Mouse (Mus musculus) heart, postnatal 10 days (tissue): ENCODE measurements at regions not wholly inside any gene's neighbourhood (a gene's known extent, or its start where the extent isn't known, plus 50 kb on each side); places are given as distances from the start of the nearest gene placed in this dataset.

Source experiments
- DNase-seq, 2 experiments: peaks; one replicate each; pipeline ENCODE4 v3.0.0; 2021
- intact Hi-C: fragments of 180-260 bp; cut with DNase I; formaldehyde crosslinking; loops from one replicate; pipeline ENCODE4 v1.15.1; 2025

- intact Hi-C loops: no loop called here
- DNase-seq: no peak
Measured at GRCm38 (mm10) chr6:51078967-51079355, 353.5 kb upstream of the Nfe2l3 start.

GRCm38 (mm10) chr6:51081056-51081455 lies 351.4 kb upstream of the Nfe2l3 start:
- peak; percentile 48 to 54 for DNase-seq
- intact Hi-C loops: loop anchor here (5.0 kb wide), 2 partner anchors 109 to 139 kb away; no protein-coding TSS in a partner anchor

- intact Hi-C loops: loop anchor here (5.0 kb wide), 2 partner anchors 112 to 142 kb away; no protein-coding TSS in a partner anchor
- DNase-seq: no peak
Measured at GRCm38 (mm10) chr6:51084656-51085055, 347.8 kb upstream of the Nfe2l3 start.

- intact Hi-C loops: no loop called here
- no peak for DNase-seq
Measured at GRCm38 (mm10) chr6:51085547-51085946, 346.9 kb upstream of the Nfe2l3 start.

DNA sequence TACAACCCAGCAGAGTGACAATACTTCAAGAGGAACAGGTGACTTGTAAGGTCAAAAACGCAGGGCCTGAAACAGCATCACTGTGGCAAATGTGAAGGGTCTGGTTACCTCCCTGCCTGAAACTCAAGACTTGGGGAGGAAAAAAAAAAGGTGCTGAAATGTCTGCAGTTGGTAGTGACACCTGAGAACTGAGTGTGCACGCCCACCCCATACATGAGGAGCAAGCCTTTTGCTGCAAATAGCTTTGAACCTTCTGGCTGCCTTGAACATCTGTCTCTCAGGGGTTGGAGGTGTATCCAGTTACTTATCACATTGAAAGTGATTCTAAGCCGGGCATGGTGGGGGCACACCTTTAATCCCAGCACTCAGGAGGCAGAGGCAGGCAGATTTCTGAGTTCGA lies 346.1 kb upstream of the Nfe2l3 start:
- no peak for DNase-seq
- intact Hi-C loops: no loop called here

DNA sequence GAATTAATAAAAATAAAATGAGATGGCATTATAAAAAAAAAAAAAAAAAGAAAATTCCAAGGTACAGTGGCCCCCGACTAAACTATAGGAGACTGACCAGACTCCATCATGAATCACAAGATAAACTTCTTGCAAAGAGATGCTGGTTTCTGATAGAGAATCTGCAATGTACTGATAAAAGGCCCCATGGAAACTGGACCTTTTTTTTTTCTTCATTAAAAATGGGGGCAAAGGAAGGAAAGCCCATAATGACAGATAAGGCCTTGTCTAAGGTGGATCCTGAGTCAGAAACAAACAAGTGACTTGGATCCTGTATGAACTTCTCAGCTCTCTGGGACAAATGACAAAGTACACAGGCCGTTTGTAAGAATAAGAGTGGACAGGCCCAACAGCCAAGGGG lies 344.7 kb upstream of the Nfe2l3 start:
- no peak for DNase-seq
- intact Hi-C loops: no loop called here

DNA sequence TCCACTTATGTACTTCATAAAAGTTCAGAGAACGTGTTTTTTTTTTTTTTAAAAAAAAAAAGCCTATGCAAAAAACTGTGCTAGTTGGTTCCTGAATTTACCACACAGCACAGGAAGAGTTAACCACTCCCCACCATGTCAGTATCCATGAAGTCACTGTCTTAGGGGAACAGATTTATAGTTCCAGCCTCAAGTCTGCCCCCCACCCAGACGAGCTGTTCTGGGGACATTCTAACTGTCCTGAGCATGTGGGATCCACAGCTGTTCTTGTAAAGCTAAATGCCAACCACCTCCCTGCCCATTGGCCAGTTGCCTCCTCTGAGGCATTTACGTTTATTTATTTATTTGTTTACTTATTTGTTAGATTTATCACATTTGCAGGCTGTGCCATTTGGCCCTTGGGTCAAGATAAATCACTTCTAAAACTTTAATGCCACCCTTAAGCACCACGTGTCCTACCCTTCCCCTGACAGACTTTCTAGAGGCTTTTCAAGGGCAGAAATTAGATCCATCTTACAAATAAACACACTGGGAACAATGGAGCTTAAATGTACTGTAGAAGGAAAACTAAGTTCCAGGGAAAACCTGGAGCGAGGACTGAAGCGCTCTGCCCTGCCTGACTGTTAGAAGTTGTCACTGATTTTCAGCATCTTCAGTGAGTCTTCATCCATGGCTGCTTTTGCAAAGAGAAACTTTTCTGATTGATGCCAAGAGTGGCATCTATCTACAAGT lies 343.7 kb upstream of the Nfe2l3 start:
- DNase-seq: no peak
- intact Hi-C loops: no loop called here

GRCm38 (mm10) chr6:51093196-51093595 lies 339.3 kb upstream of the Nfe2l3 start:
- intact Hi-C loops: no loop called here
- no peak for DNase-seq

DNA sequence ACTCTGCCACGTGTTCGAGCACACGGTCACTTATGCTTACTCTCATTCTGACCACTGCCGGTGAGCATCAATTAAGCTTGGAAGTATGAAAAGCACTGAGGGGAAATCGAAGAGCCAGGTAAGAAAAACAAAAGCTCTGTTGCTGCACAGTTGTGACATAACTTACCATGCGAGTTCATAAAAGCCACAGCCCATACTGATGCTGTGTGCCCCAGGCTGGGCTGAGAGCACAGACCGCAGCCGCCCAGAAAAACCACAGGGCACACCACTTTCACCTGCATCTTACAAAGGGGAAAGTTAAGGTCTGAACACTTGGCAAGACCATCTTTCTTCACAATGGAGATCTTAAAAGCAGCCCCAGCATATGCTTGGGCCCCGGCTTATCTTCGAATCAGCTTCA lies 338.2 kb upstream of the Nfe2l3 start:
- DNase-seq: no peak
- intact Hi-C loops: no loop called here

DNA sequence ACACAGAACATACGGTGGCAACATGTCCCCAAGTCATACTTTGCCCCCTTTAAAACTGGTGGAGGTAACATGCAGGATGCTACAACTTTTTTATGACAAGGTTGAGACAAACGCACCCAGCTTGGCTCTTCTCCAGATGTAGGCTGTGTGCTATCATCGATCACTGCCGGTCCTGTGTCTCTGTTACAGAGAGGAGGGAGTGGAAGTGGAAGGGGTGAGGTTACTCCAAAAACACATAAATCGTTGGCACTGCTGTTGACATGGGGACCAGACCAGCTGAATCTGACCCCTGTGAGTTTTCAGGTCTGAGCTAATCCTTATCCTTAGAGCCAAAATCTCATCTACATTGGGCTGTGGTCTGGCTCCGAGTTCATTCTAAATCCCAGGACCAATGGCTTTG lies 335.0 kb upstream of the Nfe2l3 start:
- DNase-seq: no peak
- intact Hi-C loops: no loop called here

DNA sequence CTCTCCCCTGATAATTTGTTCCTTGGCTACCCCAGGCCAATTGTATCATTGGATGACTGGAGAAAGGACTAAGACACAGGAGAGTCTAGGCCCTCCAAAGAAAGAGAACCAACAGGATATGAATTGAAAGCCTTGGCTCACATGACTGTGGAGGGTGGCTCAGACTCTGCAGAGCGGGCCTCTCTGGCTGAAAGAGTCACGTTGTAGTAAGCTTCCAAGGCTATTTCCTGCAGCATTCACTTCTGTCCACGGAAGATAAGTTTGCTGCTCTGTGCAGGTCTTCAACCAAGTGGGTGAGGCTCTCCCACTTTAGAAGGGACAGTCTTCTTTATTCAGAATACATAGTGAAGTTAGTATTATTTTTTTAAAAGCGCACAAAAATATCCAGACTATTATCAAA lies 332.1 kb upstream of the Nfe2l3 start:
- DNase-seq: no peak
- intact Hi-C loops: loop anchor here (5.0 kb wide), 1 partner anchor 52 kb away; no protein-coding TSS in a partner anchor

- no peak for DNase-seq
- intact Hi-C loops: loop anchor here (5.0 kb wide), 1 partner anchor 49 kb away; no protein-coding TSS in a partner anchor
Measured at GRCm38 (mm10) chr6:51103236-51103635, 329.2 kb upstream of the Nfe2l3 start.

DNA sequence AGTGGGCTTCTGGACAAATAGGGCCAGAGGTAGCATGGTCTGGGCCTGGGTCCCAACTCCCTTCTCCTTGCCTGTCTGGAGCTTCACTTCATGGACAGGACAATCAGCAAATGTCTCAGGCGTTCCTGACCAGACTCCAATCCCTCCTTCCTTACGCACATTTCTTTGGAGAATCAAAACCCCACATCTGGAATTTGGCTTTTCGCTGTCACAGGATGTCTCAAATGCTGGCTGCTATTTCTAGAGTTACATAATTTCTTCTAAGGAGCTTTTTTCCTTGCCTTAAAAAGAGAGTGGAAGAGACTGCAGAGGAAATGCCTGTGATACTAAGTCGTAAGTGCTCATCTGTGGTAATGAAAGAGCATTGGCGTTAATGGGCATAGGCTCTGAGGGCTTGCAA lies 328.1 kb upstream of the Nfe2l3 start:
- intact Hi-C loops: loop anchor here (5.0 kb wide), 1 partner anchor 48 kb away; no protein-coding TSS in a partner anchor
- DNase-seq: peak; percentile 37 to 48

DNA sequence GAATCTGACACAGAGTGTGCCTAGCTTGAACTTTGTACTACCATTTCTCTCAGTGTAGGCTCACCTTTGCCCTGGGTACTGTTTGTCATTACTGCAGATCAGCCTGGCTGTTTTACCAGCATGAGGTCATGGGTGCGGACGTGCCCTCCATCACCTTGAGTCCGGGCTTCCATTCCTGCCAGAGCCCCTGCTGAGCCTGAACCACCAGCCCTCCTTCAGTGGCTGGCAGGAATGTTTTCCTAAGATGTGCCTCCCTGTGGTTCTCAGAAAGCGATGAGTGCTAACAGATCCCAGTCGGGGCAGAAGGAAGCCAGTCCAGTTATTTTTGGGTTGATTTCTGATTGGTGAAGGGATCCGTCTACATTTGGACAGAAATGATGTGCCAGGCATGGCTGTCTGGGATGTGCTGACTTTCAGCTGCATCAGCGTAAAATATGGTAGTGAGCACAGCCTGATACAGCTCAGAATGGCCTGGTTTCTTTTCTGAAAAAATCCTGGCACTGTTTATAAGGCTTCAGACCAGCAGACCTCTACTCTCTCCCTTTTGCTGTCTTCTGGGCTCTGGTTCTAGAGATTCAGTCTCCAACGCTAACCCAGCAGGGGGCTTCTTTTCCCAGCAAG lies 324.0 kb upstream of the Nfe2l3 start:
- intact Hi-C loops: no loop called here
- DNase-seq: no peak

DNA sequence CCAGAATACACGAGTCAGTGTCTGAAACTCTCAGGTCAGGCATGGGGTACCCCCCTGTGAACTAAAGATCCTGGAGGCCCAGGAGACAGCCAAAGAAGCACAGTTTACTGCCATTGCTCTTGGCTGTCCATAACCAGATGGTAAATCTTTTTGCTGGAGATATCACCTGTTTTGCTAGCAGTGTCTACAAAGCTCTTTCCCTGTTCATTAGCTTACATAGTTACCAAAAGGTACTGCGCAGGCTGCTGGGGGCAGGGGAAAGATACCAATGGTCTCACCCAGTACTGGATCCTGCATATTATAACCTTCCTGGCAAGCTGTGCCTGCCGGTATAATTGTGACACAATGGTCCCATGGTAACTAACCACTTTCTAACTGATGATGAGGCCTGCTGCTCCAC lies 321.9 kb upstream of the Nfe2l3 start:
- no peak for DNase-seq
- intact Hi-C loops: no loop called here

DNA sequence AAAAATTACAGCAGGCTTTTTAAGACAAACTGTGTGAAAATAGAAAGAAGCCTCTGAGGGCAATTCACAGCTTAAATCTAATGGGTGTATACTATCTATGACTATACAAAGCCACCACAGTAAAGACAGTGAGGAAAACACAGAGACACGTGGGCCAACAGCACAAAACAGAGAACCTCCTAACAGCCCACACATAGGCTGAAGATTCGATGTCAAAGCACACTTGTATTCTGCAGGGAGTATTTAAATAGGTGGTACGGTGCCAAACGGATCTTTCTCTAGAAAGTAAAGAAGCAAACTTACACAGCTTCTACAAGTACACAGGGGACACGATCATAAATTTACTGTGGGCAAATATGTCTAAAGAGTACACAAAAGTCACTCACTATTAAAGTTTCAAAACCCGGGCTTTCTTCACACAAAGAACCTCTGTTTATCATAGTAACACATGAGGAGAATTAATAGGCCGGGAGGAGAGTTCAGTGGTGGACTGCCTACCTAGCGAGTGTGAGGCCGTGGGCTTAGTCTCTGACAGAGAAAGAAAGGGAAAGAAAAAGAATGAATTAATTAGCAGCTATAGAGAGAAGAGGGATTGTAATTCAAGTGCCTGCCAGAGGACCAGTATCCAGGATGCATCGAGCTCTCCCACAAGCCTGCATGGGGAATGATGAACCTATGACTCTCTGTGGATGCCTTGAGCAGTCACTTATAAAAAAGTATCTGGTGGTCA lies 317.7 kb upstream of the Nfe2l3 start:
- no peak for DNase-seq
- intact Hi-C loops: no loop called here

DNA sequence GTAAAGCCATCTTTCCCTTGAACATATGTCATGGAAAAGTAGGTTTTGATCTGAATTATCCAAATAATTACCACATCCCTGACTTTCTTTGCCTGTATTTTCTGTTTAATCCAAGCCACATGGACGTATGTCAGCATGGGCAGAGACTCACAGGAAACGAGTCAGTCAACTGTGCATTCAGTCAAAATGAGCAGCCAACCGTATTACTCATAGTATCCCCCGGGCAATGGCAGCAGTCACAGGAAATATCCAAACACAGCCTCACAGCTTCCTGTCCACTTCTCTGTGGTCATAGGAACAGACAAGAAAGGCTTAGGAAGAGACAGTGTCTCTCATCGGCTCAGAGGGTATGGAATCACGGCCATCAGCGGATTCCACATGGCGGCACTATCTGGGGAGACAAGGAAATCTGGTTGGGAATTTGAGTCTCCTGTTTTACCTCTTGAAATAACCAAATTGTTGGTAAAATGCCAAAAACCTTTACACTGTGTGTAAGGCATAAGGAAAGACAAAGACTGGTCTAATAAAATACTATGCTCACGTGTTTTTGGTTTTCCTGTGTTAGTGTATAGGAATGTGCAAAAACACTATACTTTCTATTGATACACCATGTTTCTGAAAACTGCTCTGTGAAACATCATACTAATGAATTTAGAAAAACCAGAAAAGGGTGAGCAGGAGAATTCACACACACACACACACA lies 313.5 kb upstream of the Nfe2l3 start:
- DNase-seq: peak in 1 of 2 experiments; percentile 27
- intact Hi-C loops: no loop called here

DNA sequence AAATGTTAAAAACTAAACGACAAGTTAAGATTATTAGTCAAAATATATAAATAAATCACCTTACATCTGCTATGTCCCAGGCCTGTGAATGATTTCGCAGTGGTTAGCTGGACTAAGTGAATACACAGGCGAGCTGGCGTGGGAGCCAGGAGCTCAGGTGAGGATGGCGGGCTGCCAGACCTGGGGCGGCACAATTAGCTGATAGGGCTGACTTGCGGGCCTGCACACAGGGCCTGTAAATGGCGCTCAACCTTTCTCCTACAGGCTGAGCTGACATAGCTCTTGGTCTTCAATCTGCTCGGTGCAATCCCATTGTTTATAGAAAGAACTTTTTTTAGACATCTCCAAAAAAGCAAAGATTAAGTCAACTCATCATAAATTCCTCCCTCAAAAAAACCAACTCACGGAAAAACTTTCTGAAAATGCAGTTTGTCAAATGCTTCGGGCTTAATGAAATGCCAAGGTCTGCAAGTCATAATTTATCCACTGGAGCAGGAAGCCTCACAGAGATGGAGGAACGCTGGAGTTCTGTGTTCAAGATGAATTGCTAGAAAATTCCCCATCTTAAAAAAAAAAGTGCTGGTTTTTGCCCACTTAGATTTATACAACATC lies 312.7 kb upstream of the Nfe2l3 start:
- intact Hi-C loops: no loop called here

GRCm38 (mm10) chr6:51122941-51123340 lies 309.5 kb upstream of the Nfe2l3 start:
- no peak for DNase-seq
- intact Hi-C loops: no loop called here

More for the DNA sequence above, 312.7 kb upstream of the Nfe2l3 start:
- DNase-seq: peak in 1 of 2 experiments; percentile 34

GRCm38 (mm10) chr6:51127851-51128250 lies 304.6 kb upstream of the Nfe2l3 start:
- intact Hi-C loops: no loop called here
- DNase-seq: no peak

- intact Hi-C loops: no loop called here
- no peak for DNase-seq
Measured at GRCm38 (mm10) chr6:51129096-51129495, 303.4 kb upstream of the Nfe2l3 start.
